Mouse (Mus musculus): ENCODE measurements around the gene Mrpl40.
"Not testable (repeated sequence)": the region's sequence is repeated elsewhere in the genome, so short reads cannot be mapped to it uniquely, and the experiment has no call there.

The Mrpl40 gene

DNA sequence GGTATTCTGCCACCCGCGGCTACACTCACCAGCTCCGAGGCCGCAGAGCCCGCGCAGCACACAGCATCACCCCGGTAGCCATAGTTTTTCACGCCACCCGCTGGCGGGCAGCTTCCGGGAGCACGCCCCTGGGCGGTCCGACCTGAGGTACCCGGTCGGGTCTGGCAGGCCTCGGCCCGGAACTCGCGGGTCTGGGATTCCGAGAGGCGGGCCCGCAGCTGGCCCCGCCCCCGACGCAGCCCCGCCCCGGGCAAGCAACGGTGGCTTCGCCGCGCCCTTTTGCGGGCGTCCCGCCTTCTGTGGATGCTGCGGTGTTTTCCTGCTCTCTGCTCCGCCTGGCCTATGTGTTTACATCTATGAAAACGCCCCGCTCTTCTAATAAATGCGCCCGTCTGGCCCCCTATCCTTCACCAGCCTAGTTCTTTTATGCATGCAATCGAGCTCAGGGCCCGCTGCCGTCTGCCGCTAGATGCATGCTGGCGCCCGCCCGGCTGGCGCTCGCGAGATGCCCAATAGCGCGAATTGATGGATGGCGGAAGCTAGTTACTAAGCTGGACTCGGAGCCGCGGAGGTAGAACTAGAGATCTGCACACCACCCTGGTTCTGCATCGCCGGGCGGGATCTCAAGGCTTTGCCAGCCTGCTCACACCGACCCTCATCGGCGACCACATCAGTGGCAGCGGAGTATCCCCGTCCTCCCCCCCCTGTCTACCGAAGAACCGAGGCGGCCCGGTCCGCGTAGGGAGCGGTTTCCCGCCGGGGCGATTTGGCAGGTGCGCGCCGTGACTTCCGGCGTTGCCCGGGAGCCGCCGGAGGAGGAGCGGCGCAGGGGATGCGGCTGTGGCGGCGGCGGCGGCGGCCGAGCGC lies at the start of gene Mrpl40, which contains the start of gene Hira:
TSS of gene Mrpl40 (minus strand) at position 421 of the 867 bp plus-strand sequence.
TSS of gene Hira (plus strand) at position 596 of the 867 bp plus-strand sequence.
- DNase-seq (ENCODE audit: extremely low spot score), result peak; percentile 95

DNA sequence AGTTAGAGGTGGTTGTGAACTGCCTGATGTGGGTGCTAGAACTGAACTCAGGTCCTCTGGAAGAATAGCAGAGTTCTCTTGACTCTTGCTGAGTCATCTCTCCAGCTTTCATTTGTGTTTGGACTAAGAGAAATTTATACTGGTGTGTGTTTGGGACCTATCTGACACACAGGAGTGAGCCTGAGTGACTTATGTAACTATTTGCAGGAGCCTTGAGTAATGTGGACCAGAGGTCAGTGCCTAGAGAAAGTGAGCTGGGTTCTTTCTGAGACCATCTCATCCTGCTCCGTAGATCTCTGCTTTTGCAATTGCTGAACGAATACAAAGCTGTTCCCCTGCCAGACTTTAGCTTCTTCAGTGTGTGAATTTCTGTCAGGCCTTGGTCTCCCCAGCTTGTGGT lies 45.1 kb upstream of the Mrpl40 start:
- DNase-seq (ENCODE audit: extremely low spot score), result no peak

DNA sequence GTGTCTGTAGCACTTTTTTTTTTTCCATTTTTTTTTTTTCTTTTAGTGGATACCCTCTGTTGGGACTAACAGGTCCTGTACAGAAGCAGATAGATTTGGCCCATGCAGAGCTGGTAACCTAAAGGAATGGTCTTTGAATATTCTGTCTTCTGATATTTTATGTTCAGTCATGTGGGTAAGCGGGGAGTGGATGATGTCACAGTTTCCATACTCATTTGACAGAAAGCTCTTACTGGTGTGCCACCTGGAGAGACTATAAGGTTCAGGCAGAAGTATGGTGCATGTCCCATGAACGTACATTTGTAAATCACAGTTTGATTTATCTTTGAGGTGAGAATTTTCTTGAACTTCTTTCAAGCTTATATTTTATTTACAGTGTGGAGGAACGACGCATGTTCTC lies 39.4 kb upstream of the Mrpl40 start:
- no peak for DNase-seq (ENCODE audit: extremely low spot score)

DNA sequence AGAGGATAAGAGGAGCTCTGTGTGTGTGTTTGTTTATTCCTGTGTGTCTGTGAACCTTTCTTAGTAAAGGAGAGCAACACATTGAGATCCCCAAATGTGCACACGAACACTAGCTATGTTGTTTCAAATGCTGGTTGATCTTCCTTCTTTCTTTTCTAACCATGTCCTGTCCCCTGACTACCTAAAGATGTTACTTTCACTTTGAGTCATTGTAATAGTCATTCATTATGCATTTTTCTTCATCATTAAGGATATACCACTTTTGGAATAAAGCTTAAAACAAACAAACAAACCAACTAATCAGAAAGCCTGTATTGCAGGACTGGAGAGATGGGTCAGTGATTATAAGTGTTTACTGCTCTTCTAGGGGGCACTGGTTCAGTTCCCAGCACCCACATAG lies 29.0 kb upstream of the Mrpl40 start:
- DNase-seq (ENCODE audit: extremely low spot score), result no peak

DNA sequence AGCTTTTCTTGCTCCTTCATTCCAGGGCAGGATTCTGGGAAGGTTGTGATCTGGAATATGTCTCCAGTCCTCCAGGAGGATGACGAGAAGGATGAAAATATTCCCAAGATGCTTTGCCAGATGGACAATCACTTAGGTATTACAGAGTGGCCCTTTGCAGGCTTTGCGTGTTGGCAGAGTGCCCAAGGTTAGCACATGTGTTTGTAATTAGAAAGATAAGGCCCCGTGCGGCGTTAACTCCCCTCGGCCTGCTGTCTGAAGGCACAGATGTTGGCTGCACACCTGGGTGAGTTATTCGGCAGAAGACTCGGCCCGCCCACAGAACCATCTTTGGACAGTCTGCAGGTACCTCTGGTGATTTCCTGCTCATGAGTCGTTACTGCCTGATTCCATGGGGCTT lies 19.8 kb upstream of the Mrpl40 start:
- no peak for DNase-seq (ENCODE audit: extremely low spot score)

DNA sequence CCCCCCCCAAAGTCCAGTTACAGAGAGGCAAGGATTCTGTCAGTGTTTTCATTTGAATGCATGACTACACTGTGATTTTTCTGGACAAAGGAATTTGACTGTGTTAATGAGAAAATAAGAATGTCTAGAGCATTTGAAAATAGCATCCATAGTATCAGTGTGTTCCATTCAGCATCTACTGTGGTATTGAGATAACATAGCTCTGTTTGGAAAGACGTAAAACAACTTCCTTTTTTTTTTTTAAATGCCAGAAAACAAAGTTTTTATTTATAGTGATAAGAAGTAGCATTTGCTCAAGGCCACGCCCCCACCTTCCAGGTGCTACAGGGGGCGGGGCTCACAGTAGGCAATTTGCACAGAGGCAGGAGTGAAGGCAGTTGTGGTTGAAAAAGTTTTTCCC lies 18.6 kb upstream of the Mrpl40 start:
- DNase-seq (ENCODE audit: extremely low spot score), result no peak

DNA sequence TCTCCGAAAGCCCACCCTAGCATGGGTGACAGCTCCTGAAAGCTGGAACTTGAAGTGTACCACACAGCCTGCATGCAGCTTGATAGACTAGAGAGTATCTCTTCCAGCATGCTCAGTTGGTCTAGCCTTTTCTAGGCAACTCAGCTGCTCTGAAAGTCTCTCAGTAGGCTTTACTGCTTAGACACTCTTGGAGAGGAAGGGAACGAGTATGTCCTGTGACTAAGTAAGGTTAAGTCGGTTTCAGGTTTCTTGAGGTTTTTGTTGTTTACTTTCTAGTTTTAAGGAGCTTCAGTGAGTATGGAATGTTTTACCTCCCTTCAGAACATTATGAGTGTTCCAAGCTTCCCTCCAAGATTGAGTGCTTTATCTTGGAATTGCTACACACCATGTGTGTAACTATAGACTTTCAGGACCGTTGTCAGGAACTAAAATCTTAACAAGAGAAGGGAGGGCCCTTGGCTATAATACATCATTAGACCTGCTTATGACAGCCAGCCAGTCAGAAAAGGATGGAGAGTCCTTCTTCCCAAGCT lies 17.2 kb upstream of the Mrpl40 start:
- DNase-seq (ENCODE audit: extremely low spot score), result no peak

DNA sequence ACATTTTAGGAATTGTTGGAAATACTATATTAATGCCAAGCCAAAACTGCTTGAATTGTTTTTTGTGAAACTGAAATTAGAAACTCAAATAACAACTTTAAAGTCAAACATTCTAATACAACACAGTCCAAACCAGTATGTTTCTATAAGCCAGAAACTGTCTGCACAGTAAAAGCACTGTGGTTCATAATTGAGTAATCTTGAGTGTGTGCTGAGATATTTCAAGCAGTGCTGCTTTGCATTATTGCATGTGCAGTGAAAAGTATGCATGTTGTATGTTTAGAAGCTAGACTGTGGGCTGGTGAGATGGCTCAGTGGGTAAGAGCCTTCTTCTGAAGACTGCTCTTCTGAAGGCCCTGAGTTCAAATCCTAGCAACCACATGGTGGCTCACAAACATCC lies 7.4 kb upstream of the Mrpl40 start:
- DNase-seq (ENCODE audit: extremely low spot score), result no peak

DNA sequence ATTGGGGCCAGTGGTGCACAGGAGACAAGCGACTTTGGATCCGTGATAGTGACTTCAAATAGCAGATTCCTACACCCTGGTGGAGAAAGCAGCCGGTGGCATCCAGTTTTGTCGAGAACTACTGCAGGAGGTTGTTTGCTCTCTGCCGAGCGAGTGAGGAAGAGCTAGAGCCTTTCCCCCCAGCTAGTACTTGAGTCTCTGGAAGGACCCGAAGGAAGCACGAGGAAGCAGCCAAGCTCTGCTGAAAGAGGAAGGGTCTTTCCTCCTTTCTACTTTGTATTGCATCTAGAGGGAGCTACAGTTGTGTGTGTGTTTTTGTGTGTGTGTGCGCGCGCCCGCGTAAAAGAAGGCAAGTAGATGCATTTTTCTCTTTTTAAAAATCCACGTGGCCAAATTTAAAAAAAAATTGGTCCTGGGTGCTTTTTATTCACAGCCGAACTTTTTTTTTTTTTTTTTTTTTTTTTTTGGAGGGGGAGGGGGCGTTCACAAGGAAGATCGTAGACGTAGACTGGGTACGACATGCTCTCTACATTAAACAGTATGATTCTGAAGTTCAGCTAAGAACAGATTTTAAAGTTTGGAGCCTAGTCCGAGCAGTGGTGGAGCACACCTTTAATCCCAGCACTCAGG lies 1.5 kb upstream of the Mrpl40 start:
- DNase-seq (ENCODE audit: extremely low spot score), result no peak

DNA sequence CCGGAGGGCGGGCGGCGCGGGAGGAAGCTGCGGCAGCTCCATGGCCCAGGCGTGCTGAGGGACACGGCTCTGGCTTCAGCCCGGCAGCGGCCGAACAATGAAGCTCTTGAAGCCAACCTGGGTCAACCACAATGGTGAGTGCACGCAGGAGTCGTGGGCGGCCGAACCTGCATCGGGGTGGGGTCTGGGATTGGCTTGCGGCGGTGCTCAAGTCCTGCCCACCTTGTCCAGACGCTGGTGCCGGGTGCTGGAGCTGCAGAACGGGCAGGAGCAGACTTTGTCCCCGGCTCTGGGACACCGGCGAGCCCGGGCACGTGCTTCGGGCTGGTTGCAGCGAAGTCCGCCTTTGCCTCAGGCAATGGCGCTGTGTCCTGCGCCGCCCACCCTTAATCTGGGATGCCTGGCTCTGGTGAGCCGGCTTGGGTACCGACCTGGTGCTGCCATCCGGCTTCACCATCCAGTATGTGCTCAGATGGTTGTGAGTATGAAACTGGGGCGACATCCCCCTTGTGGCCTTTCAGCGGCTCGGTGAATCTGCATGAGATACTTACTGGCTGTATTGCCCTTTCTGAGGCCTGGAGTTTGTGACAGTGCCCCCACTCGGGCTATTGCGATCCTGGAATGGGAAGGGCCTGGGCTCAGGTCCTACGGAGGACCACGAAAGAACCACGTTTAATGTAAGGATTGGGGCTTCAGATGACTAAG lies 876 bp upstream of the Mrpl40 start:
- DNase-seq (ENCODE audit: extremely low spot score), result peak; percentile 78

DNA sequence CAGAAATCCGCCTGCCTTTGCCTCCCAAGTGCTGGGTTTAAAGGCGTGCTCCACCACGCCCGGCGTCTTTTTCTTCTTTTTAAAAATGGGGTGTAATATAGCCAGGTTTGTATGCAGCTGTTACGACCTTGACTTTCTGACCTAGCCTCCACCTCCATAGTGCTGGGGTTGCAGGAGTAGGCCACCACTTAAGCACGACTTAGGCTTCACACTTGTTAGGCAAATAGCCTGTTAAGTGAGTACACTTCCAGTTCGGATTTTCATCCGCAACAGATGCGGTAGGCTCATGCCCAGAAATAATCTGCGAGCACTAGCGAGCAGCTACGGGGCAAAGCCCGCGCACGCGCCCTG lies 596 bp downstream of the Mrpl40 start:
- DNase-seq (ENCODE audit: extremely low spot score), result no peak

DNA sequence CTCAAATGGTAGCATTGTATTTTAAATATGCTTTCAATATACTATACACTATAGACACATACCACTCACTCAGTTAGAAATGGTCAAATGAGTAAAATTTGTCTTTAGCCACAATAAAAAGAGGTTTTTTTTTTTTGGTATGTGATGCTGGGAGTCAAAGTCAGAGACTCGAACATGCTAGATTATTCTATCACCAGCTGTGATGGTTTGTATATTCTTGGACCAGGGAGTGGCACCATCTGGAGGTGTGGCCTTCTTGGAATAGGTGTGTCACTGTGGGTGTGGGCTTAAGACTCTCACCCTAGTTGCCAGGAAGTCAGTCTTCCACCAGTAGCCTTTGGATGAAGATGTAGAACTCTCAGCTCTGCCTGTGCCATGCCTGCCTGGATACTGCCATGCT lies 6.2 kb downstream of the Mrpl40 start:
- DNase-seq (ENCODE audit: extremely low spot score), result not testable (repeated sequence)

DNA sequence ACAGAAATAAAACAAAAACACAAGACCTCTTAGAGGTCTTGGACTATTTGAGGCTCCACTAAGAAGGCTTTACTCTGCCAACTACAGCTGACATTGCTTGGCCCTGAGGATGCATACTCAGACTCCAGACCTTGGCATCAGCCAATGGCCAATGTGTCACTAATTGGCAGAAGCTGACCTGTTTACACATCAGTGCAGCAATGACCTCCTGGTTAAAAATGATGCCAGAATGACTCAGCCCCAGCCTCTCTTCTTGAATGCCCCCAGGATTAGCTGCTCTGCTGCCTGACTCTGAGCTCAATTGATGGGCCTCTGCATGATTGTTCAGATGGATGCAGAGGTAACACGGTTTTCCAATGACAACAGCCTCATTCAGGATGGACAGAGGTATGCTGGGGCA lies 16.5 kb downstream of the Mrpl40 start:
- no peak for DNase-seq (ENCODE audit: extremely low spot score)

DNA sequence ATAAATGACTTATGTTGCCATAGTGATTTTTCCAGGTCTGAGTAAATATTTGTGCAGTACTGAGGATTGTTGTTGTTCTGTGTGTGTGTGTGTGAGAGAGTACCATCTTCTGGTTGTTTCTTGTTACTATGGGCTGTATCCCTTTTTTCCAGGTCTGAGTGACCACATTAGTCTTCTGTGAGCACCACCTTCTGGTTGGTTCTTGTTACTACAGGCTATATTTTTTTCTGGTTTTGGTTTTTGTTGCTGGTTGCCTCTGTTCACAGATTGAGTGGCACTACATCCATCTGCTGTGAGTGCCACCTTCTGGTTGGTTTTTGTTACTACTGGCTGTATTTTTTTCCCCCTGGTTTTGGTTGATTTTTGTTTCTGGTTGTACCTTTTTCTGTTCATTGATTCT lies 18.1 kb downstream of the Mrpl40 start:
- peak; percentile 29 for DNase-seq (ENCODE audit: extremely low spot score)

DNA sequence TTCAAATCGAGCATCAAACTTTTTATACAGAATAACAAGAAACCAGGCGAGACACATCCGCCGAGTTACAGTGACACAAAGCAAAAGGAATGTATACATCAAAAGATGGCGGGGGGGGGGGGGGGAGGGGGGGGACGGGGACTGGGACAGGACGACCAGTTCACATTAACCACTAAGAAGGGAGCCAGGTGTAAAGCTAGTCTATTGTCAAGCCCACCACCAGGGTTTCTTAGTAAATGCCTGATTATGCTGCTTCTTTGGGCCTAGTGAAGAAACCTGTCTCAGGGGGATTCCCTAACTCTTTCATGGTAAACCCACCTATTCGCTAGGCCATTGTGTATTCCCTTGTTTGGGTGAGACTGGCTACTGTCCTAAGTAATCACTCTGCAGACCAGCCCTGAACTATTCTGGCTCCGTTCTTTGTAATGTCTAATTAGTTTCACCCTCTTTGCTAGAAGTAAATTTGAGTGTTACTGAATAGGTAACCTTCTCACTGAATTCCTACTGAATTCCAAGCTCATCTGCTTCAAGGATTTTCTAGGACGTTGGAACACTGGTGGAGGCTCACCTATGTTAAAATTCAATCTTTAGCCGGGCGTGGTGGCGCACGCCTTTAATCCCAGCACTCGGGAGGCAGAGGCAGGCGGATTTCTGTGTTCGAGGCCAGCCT lies 27.0 kb downstream of the Mrpl40 start:
- DNase-seq (ENCODE audit: extremely low spot score), result not testable (repeated sequence)

DNA sequence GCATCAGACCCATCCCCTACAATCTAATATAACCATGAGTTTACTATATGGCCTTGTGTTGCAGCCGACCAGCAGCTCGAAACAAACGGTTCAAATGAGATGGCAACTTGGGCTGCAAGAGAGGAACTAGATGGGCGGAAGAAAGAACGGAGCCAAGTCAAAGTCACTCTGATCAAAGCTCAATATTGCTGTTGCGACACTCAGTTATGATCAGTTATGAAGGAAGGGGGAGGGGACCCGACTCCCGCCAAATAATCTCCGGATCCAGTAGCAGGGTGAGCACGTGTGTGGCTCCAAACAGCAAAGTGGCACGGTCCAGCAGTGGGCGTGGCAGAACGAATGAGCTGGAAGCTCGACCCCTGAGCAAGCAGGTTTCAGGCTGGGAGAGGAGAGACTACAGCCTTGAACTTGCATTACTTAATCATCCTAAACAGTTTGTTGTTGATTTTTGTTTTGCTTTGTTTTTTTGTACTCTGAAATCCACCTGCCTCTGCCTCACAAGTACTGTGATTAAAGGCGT lies 30.3 kb downstream of the Mrpl40 start:
- no peak for DNase-seq (ENCODE audit: extremely low spot score)

DNA sequence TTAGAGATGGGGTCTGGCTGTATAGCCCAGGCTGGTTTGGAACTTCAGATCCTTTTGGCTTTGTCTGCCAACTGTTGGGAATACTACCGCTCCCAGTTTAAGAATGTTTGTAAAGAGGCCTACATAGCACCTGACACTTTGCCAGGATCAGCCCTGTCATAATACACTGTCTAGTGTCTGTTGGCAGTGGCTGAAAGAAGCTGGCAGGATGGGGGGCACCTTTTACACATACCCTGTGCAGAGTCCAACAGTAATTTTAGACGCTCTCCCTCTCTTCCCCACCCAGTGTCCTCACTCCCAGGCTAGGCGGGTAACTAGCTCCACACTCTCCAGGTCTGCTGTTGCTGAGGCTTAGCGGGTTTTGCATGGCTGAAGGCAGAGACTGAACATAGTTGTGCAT lies 38.3 kb downstream of the Mrpl40 start:
- DNase-seq (ENCODE audit: extremely low spot score), result no peak

DNA sequence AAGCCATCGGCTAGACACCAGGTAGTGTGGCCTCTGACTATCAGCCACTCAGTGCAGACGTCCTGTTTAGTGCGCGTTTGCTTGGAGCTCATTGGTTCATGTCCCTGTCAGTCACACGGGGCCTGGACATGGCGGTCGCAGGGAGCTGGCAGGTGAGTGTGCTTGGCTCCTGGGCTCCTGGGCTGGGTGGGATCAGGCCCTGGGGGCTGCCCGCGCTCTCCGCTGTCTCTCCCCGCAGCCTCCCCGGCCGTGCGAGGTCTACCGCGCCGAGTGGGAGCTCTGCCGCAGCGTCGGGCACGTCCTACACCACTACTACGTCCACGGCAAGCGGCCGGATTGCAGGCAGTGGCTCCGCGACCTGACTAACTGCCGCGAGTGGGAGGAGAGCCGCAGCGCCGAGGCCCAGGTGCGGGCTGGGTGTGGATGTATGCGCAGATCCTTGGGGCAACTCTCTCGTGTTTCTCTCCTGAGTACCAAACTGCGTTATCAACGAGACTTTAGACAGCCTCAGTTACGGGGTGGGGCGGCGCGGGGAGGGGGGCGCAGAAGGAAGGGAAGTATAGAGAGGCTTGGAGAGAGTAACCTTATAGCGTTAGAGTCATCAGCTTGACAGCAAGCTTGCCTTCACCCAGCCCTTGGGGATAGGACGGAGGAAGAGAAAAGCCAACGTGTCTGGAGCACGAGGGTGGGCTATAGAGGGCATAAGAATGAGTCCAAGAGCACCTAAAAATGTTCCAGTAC lies 40.0 kb downstream of the Mrpl40 start, which contains the start of the genes 2510002D24Rik and Gm28539:
TSS of gene 2510002D24Rik (plus strand) at position 111 of the 741 bp plus-strand sequence.
TSS of gene Gm28539 (plus strand) at position 117 of the 741 bp plus-strand sequence.
- peak; percentile 88 for DNase-seq (ENCODE audit: extremely low spot score)

DNA sequence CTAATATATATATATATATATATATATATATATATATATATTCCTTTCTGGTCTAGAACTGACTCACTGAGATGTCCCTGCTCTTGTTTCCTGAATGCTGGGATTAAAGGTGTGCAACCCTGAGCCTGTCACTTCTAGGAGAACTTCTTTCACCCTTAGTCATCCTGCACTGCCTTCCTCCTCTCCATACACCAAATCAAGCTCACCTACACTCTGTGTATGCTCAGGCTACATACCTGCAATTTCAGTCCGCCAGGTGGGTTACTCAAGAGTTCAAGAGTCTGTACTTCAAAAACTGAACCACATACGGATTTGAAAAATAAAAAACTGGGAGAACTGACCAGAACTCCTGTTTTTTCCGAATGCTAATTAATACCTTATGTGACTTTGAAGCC lies 40.6 kb downstream of the Mrpl40 start:
- no peak for DNase-seq (ENCODE audit: extremely low spot score)

DNA sequence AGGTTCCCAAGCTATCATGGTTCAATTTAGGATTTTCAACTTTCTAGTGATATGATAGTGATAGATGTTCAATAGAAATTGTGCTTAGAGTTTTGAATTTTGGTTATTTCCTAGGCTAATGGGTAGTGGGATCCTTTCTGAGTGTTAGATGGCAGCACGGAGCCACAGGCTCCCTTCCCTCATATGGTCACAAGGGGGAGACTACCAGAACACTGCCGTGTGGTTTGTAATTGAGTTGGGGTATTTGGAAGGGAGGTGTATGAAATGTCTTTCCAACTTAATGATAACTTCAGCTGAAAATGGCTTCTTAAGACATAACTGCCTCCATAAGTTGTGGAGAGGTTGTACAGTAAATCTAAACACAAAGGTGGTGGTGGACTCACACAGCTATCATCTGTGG lies 43.2 kb downstream of the Mrpl40 start:
- no peak for DNase-seq (ENCODE audit: extremely low spot score)

DNA sequence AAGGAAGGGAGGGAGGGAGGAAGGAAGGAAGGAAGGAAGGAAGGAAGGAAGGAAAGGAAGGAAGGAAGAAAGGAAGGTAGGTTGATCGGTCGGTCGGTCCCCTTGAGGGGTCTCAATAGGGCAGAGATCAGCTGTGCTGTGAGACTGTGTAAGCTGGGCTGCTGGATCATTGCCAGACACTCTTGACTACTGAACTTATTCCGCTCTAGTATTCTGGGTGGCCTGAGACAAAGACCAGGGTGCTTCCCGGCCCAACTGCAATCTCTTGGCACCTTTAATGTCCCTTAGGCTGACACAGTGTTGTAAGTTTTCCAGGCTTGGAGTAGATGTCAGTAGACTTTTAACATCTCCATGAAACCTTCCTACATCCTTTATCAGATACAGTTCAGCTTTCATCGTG lies 47.6 kb downstream of the Mrpl40 start:
- DNase-seq (ENCODE audit: extremely low spot score), result no peak
